Mouse (Mus musculus): Measurements from ENCODE around the gene Mrpl54. TPM values are rescaled to one million over a fixed set of nuclear protein-coding genes. Genes with fewer than 3 reads are reported as not detected.
A peak's percentile ranks its signal among the peaks of the same experiment; 100 is the strongest.

The Mrpl54 gene
- polyA plus RNA-seq, 1 experiment from 2014 or later: 247 TPM

DNA sequence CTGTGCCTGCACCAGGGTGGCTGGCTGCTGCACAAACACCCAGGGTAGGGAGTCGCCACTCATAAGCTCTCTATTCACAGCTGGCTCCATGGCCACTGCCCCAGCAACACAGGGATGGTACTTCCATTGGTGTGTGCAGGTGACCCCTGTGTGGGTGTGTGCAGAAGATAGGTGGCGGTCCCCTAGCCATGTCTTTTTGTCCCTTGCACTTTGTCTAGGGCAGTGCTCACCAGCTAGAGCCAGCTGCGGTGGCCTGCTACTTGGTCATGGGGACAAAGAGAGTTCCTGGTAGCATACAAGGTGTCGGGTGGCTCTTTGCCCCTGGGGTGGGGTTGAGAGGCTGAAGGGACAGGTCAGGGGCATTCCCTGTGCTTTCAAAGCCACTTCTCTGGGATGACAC, 22.6 kb downstream of the Mrpl54 start:
- no peak overlapping the region for H3K4me2 ChIP-seq
- H3K27ac ChIP-seq (ENCODE audit: low read depth, low read length): no peak overlapping the region
- H3K4me3 ChIP-seq (ENCODE audit: low read depth, low read length): no peak overlapping the region
- no peaks in the 10 kb centered on the region for H3K9me3 ChIP-seq (replicated peaks; ENCODE audit: control insufficient read depth, low read length)
- H3K4me1 ChIP-seq (ENCODE audit: control insufficient read depth, insufficient read depth, low read length): peaks cover 5% of the 10 kb centered on the region
- no peak overlapping the region for H3K9ac ChIP-seq (ENCODE audit: low read depth, low read length)
- WGBS (ENCODE audit: insufficient replicate concordance): 64% methylated on average over 4 of the region's 4 CpGs
- peaks cover 42% of the 10 kb centered on the region for H3K27me3 ChIP-seq (ENCODE audit: control insufficient read depth, insufficient read depth, low read length)
- H3K36me3 ChIP-seq (ENCODE audit: control insufficient read depth, insufficient read depth, low read length): no peaks in the 10 kb centered on the region
- ATAC-seq (replicated peaks; ENCODE audit: insufficient number of reproducible peaks, low FRiP score, low TSS enrichment): no peak

DNA sequence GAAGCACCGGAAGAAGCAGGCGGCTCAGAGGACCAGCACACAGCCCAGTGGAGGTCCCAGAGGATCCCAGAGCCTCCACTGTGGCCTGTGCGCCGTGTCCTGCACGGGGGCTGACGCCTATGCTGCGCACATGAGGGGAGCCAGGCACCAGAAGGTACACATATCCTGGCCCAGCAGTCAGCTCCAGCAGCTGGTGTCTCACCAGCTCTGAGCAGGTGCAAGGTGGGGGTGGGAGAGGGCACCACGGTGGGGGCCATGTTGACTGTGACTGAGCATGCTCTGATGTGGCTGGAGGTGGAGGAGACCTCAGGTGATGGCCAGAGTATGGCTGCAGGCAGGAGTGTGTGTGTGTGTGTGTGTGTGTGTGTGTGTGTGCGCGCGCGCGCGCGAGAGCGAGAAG, 24.7 kb downstream of the Mrpl54 start:
- ATAC-seq (replicated peaks; ENCODE audit: insufficient number of reproducible peaks, low FRiP score, low TSS enrichment): no peak
- Histone ChIP-seq H3K36me3 (ENCODE audit: control insufficient read depth, insufficient read depth, low read length) (no peaks in the 10 kb centered on the region), H3K4me2 (no peak overlapping the region), H3K4me3 (ENCODE audit: low read depth, low read length) (no peak overlapping the region), H3K4me1 (ENCODE audit: control insufficient read depth, insufficient read depth, low read length) (peaks cover 5% of the 10 kb centered on the region), H3K9ac (ENCODE audit: low read depth, low read length) (no peak overlapping the region), H3K27me3 (ENCODE audit: control insufficient read depth, insufficient read depth, low read length) (peaks cover 53% of the 10 kb centered on the region), H3K9me3 (replicated peaks; ENCODE audit: control insufficient read depth, low read length) (no peaks in the 10 kb centered on the region), H3K27ac (ENCODE audit: low read depth, low read length) (no peak overlapping the region)
- WGBS (ENCODE audit: insufficient replicate concordance): 82% methylated on average over 16 of the region's 16 CpGs

DNA sequence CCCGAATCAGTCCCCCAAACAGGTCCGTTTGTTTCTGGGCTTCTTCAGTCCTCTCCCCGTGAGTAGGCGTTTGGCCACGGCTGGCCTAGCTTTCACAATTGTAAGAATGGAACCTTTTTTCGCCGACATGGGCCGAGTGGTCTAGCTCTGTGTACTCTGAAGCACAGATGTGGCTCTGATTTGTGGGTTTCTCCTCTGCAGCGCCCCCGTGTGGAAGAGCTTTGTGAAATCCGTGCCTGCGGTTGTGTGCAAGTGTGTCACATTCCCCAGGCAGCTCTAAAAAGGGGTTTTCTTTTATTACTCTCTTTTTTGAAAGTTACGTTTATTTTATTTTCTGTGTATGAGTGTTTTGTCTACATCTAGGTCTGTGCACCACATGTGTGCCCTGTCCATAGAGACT, 25.9 kb downstream of the Mrpl54 start:
- Histone ChIP-seq H3K4me2 (no peak overlapping the region), H3K36me3 (ENCODE audit: control insufficient read depth, insufficient read depth, low read length) (no peaks in the 10 kb centered on the region), H3K4me1 (ENCODE audit: control insufficient read depth, insufficient read depth, low read length) (peaks cover 5% of the 10 kb centered on the region), H3K27ac (ENCODE audit: low read depth, low read length) (no peak overlapping the region), H3K9ac (ENCODE audit: low read depth, low read length) (no peak overlapping the region), H3K4me3 (ENCODE audit: low read depth, low read length) (no peak overlapping the region), H3K27me3 (ENCODE audit: control insufficient read depth, insufficient read depth, low read length) (peaks cover 57% of the 10 kb centered on the region), H3K9me3 (replicated peaks; ENCODE audit: control insufficient read depth, low read length) (no peaks in the 10 kb centered on the region)
- 25% methylated on average over 13 of the region's 13 CpGs for WGBS (ENCODE audit: insufficient replicate concordance)
- ATAC-seq (replicated peaks; ENCODE audit: insufficient number of reproducible peaks, low FRiP score, low TSS enrichment): no peak

DNA sequence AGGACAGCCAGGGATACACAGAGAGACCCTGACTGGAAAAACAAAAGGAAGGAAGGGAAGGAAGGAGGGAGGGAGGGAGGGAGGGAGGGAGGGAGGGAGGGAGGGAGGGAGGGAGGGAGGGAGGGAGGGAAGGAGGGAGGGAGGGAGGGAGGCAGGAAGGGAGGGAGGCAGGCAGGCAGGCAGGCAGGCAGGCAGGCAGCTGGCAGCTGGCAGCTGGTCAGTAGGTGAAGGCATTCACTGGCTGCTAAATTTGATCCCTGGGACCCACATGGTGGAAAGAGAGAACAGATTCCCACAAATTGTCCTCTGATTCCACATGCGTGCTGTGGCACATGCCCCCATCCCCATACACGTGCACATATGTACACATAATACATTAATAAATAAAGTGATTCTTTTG, 28.1 kb downstream of the Mrpl54 start:
- H3K4me1 ChIP-seq (ENCODE audit: control insufficient read depth, insufficient read depth, low read length): peaks cover 5% of the 10 kb centered on the region
- no peak overlapping the region for H3K27ac ChIP-seq (ENCODE audit: low read depth, low read length)
- peaks cover 55% of the 10 kb centered on the region for H3K27me3 ChIP-seq (ENCODE audit: control insufficient read depth, insufficient read depth, low read length)
- no peak overlapping the region for H3K4me3 ChIP-seq (ENCODE audit: low read depth, low read length)
- no peak overlapping the region for H3K9ac ChIP-seq (ENCODE audit: low read depth, low read length)
- ATAC-seq (replicated peaks; ENCODE audit: insufficient number of reproducible peaks, low FRiP score, low TSS enrichment): no peak
- WGBS (ENCODE audit: insufficient replicate concordance): 68% methylated on average over 2 of the region's 2 CpGs
- no peaks in the 10 kb centered on the region for H3K36me3 ChIP-seq (ENCODE audit: control insufficient read depth, insufficient read depth, low read length)
- no peaks in the 10 kb centered on the region for H3K9me3 ChIP-seq (replicated peaks; ENCODE audit: control insufficient read depth, low read length)
- no peak overlapping the region for H3K4me2 ChIP-seq

DNA sequence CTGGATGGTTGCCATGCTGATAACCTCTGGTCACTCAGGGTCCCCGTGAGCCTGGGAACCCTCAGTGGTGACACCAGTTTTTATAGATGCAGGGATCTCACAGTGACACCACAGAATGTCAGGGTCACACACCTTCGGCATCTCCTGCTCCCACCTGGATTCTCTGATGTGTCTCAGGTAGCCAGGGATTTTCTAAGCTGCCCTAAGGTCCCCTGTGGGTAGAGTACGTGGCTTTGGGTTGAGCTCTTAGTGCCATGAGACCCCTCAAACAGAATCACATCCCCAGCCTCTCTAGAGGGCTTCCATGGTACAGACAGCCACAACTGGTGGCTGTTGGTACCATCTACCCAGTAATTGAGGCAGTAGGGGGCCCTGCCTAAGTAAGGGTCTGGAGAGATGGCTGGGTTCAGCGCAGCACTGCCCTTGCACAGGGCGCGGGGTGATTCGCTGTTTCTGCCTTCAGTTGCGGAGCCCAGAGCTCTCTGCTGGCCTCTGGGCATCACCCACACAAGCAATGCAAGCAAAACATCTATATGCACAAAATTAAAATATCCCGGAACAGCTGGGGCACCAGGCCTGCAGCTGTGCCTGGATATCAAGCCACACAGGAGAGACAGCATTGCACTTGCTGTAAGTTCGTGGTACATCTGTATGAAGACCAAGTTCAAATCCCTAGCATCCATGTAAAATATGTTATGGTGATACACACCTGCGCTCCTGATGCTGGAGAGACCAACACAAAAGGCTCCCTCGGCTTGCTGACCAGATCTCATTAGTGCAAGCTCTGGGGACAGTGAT, 30.1 kb downstream of the Mrpl54 start:
- Histone ChIP-seq H3K27ac (ENCODE audit: low read depth, low read length) (no peak overlapping the region), H3K9ac (ENCODE audit: low read depth, low read length) (no peak overlapping the region), H3K27me3 (ENCODE audit: control insufficient read depth, insufficient read depth, low read length) (peaks cover 40% of the 10 kb centered on the region), H3K36me3 (ENCODE audit: control insufficient read depth, insufficient read depth, low read length) (no peaks in the 10 kb centered on the region), H3K4me2 (no peak overlapping the region), H3K9me3 (replicated peaks; ENCODE audit: control insufficient read depth, low read length) (no peaks in the 10 kb centered on the region), H3K4me1 (ENCODE audit: control insufficient read depth, insufficient read depth, low read length) (peaks cover 8% of the 10 kb centered on the region), H3K4me3 (ENCODE audit: low read depth, low read length) (no peak overlapping the region)
- no peak for ATAC-seq (replicated peaks; ENCODE audit: insufficient number of reproducible peaks, low FRiP score, low TSS enrichment)
- 79% methylated on average over 12 of the region's 12 CpGs for WGBS (ENCODE audit: insufficient replicate concordance)

DNA sequence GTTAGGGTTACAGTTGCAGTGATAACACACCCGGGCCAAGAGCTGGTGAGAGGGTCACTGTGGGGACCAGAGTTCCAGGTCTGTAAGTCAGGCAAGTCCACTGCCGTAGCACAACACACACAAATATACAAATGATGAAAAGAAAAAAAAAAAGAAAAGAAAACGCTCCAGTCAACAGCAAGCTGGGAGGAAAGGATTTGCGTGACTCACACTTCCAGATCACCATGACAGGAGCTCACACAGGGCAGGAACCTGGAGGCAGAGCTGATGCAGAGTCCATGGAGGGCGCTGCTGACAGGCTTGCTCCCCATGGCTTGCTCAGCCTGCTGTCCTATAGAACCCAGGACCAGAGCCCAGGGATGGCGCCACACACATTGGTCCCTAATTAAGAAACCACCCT, 32.5 kb downstream of the Mrpl54 start:
- no peak for ATAC-seq (replicated peaks; ENCODE audit: insufficient number of reproducible peaks, low FRiP score, low TSS enrichment)
- Histone ChIP-seq H3K27me3 (ENCODE audit: control insufficient read depth, insufficient read depth, low read length) (peaks cover 41% of the 10 kb centered on the region), H3K27ac (ENCODE audit: low read depth, low read length) (no peak overlapping the region), H3K4me2 (no peak overlapping the region), H3K9ac (ENCODE audit: low read depth, low read length) (no peak overlapping the region), H3K9me3 (replicated peaks; ENCODE audit: control insufficient read depth, low read length) (no peaks in the 10 kb centered on the region), H3K36me3 (ENCODE audit: control insufficient read depth, insufficient read depth, low read length) (no peaks in the 10 kb centered on the region), H3K4me1 (ENCODE audit: control insufficient read depth, insufficient read depth, low read length) (peaks cover 13% of the 10 kb centered on the region; the same call in 1 of the 2 replicates), H3K4me3 (ENCODE audit: low read depth, low read length) (no peak overlapping the region)
- WGBS (ENCODE audit: insufficient replicate concordance): 64% methylated on average over 6 of the region's 6 CpGs

DNA sequence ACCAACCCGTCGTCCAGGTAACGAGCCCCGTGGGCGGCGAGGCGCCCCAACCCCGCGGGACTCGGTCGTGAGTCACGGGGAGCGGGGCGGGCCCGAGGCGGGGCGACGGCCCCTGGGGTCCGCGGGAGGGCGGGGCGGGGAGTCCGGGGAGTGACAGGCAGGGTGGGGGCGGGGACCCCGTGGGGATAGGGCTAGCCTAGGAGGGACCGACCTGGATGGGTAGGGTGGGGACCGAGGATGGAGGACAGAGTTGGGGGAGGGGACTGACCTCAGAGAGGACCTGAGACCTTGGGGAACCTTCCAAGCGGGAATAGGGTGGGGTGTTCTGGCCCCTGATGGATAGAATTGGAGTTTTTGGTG, 33.5 kb downstream of the Mrpl54 start:
- 0% methylated on average over 21 of the region's 28 CpGs for WGBS (ENCODE audit: insufficient replicate concordance)
- Histone ChIP-seq H3K9me3 (replicated peaks; ENCODE audit: control insufficient read depth, low read length) (no peaks in the 10 kb centered on the region), H3K4me2 (peak overlapping the region; percentile 64), H3K4me3 (ENCODE audit: low read depth, low read length) (peak overlapping the region; percentile 79), H3K36me3 (ENCODE audit: control insufficient read depth, insufficient read depth, low read length) (no peaks in the 10 kb centered on the region), H3K27ac (ENCODE audit: low read depth, low read length) (peak overlapping the region; percentile 31), H3K27me3 (ENCODE audit: control insufficient read depth, insufficient read depth, low read length) (peaks cover 36% of the 10 kb centered on the region), H3K4me1 (ENCODE audit: control insufficient read depth, insufficient read depth, low read length) (peaks cover 13% of the 10 kb centered on the region; the same call in 1 of the 2 replicates), H3K9ac (ENCODE audit: low read depth, low read length) (peak overlapping the region; percentile 82)
- peak; percentile 67 for ATAC-seq (replicated peaks; ENCODE audit: insufficient number of reproducible peaks, low FRiP score, low TSS enrichment)

DNA sequence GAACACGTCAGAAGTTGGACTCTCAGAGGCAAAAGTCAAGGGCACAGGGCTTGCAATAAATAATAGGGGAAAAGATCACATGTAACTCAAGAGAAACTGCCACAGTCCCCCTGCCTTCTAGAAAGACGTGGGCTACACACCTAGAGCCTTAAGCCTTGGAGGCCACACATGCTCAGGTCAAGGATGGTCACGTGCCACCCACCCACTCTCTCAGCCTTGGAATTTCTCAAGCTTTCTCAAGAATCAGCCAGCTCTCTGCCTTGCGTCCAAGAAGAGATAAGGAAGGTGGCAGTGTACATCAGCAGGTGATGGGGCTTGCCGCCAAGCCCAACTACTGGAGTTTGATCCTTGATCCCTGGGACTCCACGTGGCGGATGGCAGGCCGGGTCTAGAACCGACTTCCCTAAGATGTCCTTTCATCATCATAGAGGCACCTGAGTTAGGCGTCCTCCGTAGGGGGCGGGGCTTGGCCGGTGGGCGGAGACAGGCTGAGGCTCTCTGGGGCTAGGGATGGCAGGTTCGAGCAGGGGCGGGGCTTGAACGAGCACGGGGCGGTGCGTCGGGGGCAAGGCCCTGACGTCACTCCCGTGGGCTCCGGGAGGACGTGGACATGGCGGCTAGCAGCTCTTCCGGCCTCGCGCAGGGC, 34.0 kb downstream of the Mrpl54 start, which contains the start of gene Zfr2:
Gene Zfr2, plus strand, starts transcription at position 576 of the 646 bp plus-strand sequence.
- Histone ChIP-seq H3K36me3 (ENCODE audit: control insufficient read depth, insufficient read depth, low read length) (no peaks in the 10 kb centered on the region), H3K27ac (ENCODE audit: low read depth, low read length) (peak within 1 kb of the TSS; percentile 31), H3K27me3 (ENCODE audit: control insufficient read depth, insufficient read depth, low read length) (peaks cover 31% of the 10 kb centered on the region), H3K4me3 (ENCODE audit: low read depth, low read length) (peak within 1 kb of the TSS; percentile 79), H3K4me1 (ENCODE audit: control insufficient read depth, insufficient read depth, low read length) (peaks cover 13% of the 10 kb centered on the region; the same call in 1 of the 2 replicates), H3K9ac (ENCODE audit: low read depth, low read length) (peak within 1 kb of the TSS; percentile 82), H3K4me2 (peak within 1 kb of the TSS; percentile 64), H3K9me3 (replicated peaks; ENCODE audit: control insufficient read depth, low read length) (no peaks in the 10 kb centered on the region)
- WGBS (ENCODE audit: insufficient replicate concordance): 8% methylated on average over 24 of the region's 29 CpGs
- ATAC-seq (replicated peaks; ENCODE audit: insufficient number of reproducible peaks, low FRiP score, low TSS enrichment): peak; percentile 82

Measured in heart, embryonic 11.5 days (tissue).